Mouse (Mus musculus) cerebellum, postnatal 25 days (tissue): Measurements from ENCODE around the gene Rora.

Experiments
- DNase-seq, 2 experiments: peaks; one replicate each; pipeline ENCODE4 v3.0.0; 2021; ENCODE audit warnings: mixed read lengths in 2 of 2

Rora gene

GRCm38 (mm10) chr9:68892356-68892755, 238.8 kb downstream of the Rora start:
- no peak for DNase-seq

GRCm38 (mm10) chr9:68892859-68893258, 239.3 kb downstream of the Rora start:
- DNase-seq, result no peak

- DNase-seq, result no peak
These were observed 244.7 kb downstream of the Rora start for GRCm38 (mm10) chr9:68898286-68898685.

- DNase-seq, result no peak
These were observed 246.1 kb downstream of the Rora start for GRCm38 (mm10) chr9:68899525-68900222.

- no peak for DNase-seq
These were observed 252.8 kb downstream of the Rora start for GRCm38 (mm10) chr9:68906361-68906883.

- DNase-seq, result peak in 1 of 2 experiments; percentile 35
These were observed 259.0 kb downstream of the Rora start for GRCm38 (mm10) chr9:68912483-68913151.

GRCm38 (mm10) chr9:68913191-68913697, 259.7 kb downstream of the Rora start:
- peak in 1 of 2 experiments; percentile 31 for DNase-seq

- peak; percentile 50 to 66 for DNase-seq
These were observed 261.1 kb downstream of the Rora start for GRCm38 (mm10) chr9:68914541-68915275.

- DNase-seq, result peak; percentile 74 to 87
These were observed 263.2 kb downstream of the Rora start for GRCm38 (mm10) chr9:68916741-68917140.

GRCm38 (mm10) chr9:68923128-68923601, 269.6 kb downstream of the Rora start:
- DNase-seq, result peak; percentile 36 to 48

GRCm38 (mm10) chr9:68926406-68926805, 272.8 kb downstream of the Rora start:
- no peak for DNase-seq

- no peak for DNase-seq
These were observed 279.6 kb downstream of the Rora start for GRCm38 (mm10) chr9:68933159-68933558.

GRCm38 (mm10) chr9:68934238-68934637, 280.7 kb downstream of the Rora start:
- no peak for DNase-seq

- no peak for DNase-seq
These were observed 282.0 kb downstream of the Rora start for GRCm38 (mm10) chr9:68935611-68936010.

- peak in 1 of 2 experiments; percentile 31 for DNase-seq
These were observed 287.5 kb downstream of the Rora start for GRCm38 (mm10) chr9:68941037-68941436.

GRCm38 (mm10) chr9:68942595-68943011, 289.0 kb downstream of the Rora start:
- peak; percentile 45 to 62 for DNase-seq

- DNase-seq, result no peak
These were observed 290.4 kb downstream of the Rora start for GRCm38 (mm10) chr9:68944026-68944425.

- no peak for DNase-seq
These were observed 294.1 kb downstream of the Rora start for GRCm38 (mm10) chr9:68947707-68948106.

GRCm38 (mm10) chr9:68948141-68948540, 294.6 kb downstream of the Rora start:
- DNase-seq, result no peak

- DNase-seq, result no peak
These were observed 302.8 kb downstream of the Rora start for GRCm38 (mm10) chr9:68956210-68956874.

- DNase-seq, result peak; percentile 75 to 87
These were observed 303.5 kb downstream of the Rora start for GRCm38 (mm10) chr9:68956938-68957573.

GRCm38 (mm10) chr9:68957793-68958192, 304.2 kb downstream of the Rora start:
- no peak for DNase-seq
